Comparison of ENCODE assay signal across 21 mouse cellular contexts in genomic region chr17:86327958-86328357, GRCm38 (mm10).
DNase-seq lines count a peak whose midpoint lies in the region; ATAC-seq and TF ChIP-seq lines count a peak whose summit lies in the region.
"Had no signal": no experiment of that assay in that cellular context is flagged by ENCODE, and none has a peak within 500 bp of the region (broad histone marks: within the 10 kb centered on the region; RNA-seq: fewer than 3 reads in every experiment).

No protein-coding gene starts in this region.

- H3K36me3 ChIP-seq in heart, embryonic 10.5 days, result no peaks in the 10 kb centered on the region
- no peaks in the 10 kb centered on the region for H3K36me3 ChIP-seq in heart, embryonic 12.5 days
- H3K36me3 ChIP-seq in hindbrain, embryonic 10.5 days, result no peaks in the 10 kb centered on the region
- no peaks in the 10 kb centered on the region for H3K36me3 ChIP-seq in hindbrain, embryonic 12.5 days
- no peaks in the 10 kb centered on the region for H3K36me3 ChIP-seq in midbrain, embryonic 10.5 days
- no peaks in the 10 kb centered on the region for H3K36me3 ChIP-seq in midbrain, postnatal 0 days (ENCODE audit: insufficient read depth, low read length)
- H3K36me3 ChIP-seq: embryonic facial prominence, embryonic 10.5 days; embryonic facial prominence, embryonic 12.5 days; forebrain, embryonic 15.5 days; G1E had no signal

- no peak for DNase-seq in heart, embryonic 10.5 days (ENCODE audit: low spot score)
- no peak for DNase-seq in hindbrain, embryonic 10.5 days (ENCODE audit: low spot score)
- no peak for DNase-seq in midbrain, embryonic 10.5 days (ENCODE audit: low spot score)
- DNase-seq in midbrain, postnatal 0 days (ENCODE audit: low spot score), result no peak
- DNase-seq in kidney, postnatal 10 days, result no peak
- DNase-seq: adrenal gland, adult 8-10 months; adrenal gland, postnatal 14 days; adrenal gland, postnatal 36 days; cerebellum, adult 11-12 months; cerebellum, adult 2 months; cerebellum, adult 9-10 months; cerebellum, postnatal 25 days had no signal

- WGBS in heart, embryonic 10.5 days, result 55% methylated on average over 4 of the region's 4 CpGs
- 58% methylated on average over 4 of the region's 4 CpGs for WGBS in heart, embryonic 12.5 days
- 69% methylated on average over 4 of the region's 4 CpGs for WGBS in hindbrain, embryonic 10.5 days
- 66% methylated on average over 4 of the region's 4 CpGs for WGBS in hindbrain, embryonic 12.5 days
- WGBS in midbrain, embryonic 10.5 days, result 71% methylated on average over 4 of the region's 4 CpGs
- 85% methylated on average over 4 of the region's 4 CpGs for WGBS in midbrain, postnatal 0 days

- no peaks in the 10 kb centered on the region for H3K27me3 ChIP-seq in heart, embryonic 10.5 days (ENCODE audit: insufficient read depth, poor library complexity, severe bottlenecking)
- no peaks in the 10 kb centered on the region for H3K27me3 ChIP-seq in heart, embryonic 12.5 days (replicated peaks)
- H3K27me3 ChIP-seq in hindbrain, embryonic 10.5 days (ENCODE audit: insufficient read depth, poor library complexity, severe bottlenecking), result no peaks in the 10 kb centered on the region
- H3K27me3 ChIP-seq in hindbrain, embryonic 12.5 days, result no peaks in the 10 kb centered on the region
- 0 out of 2 replicates have a peak, but pooled peaks cover 9% of the 10 kb centered on the region for H3K27me3 ChIP-seq in midbrain, embryonic 10.5 days (ENCODE audit: low read depth, poor library complexity, severe bottlenecking)
- no peaks in the 10 kb centered on the region for H3K27me3 ChIP-seq in midbrain, postnatal 0 days (ENCODE audit: insufficient read depth, low read length)
- H3K27me3 ChIP-seq: embryonic facial prominence, embryonic 12.5 days; forebrain, embryonic 13.5 days; forebrain, embryonic 15.5 days; Patski had no signal

- H3K9me3 ChIP-seq in heart, embryonic 10.5 days, result no peaks in the 10 kb centered on the region
- H3K9me3 ChIP-seq in heart, embryonic 12.5 days (replicated peaks), result no peaks in the 10 kb centered on the region
- no peaks in the 10 kb centered on the region for H3K9me3 ChIP-seq in hindbrain, embryonic 10.5 days
- no peaks in the 10 kb centered on the region for H3K9me3 ChIP-seq in hindbrain, embryonic 12.5 days (replicated peaks)
- H3K9me3 ChIP-seq in midbrain, embryonic 10.5 days (replicated peaks), result no peaks in the 10 kb centered on the region
- H3K9me3 ChIP-seq in midbrain, postnatal 0 days (ENCODE audit: low read length), result no peaks in the 10 kb centered on the region
- H3K9me3 ChIP-seq: embryonic facial prominence, embryonic 10.5 days; embryonic facial prominence, embryonic 12.5 days; forebrain, embryonic 13.5 days; forebrain, embryonic 15.5 days; G1E had no signal

- no peak for TF ChIP-seq CTCF in midbrain, postnatal 0 days (IDR thresholded peaks at IDR 0.05)

- H3K9ac ChIP-seq in heart, embryonic 12.5 days, result no peak overlapping the region
- no peak overlapping the region for H3K9ac ChIP-seq in hindbrain, embryonic 12.5 days
- no peak overlapping the region for H3K9ac ChIP-seq in midbrain, postnatal 0 days (replicated peaks; ENCODE audit: low read length, poor library complexity, severe bottlenecking)
- H3K9ac ChIP-seq: embryonic facial prominence, embryonic 12.5 days; forebrain, embryonic 13.5 days; forebrain, embryonic 15.5 days had no signal

- H3K4me2 ChIP-seq in heart, embryonic 12.5 days, result no peak overlapping the region
- no peak overlapping the region for H3K4me2 ChIP-seq in hindbrain, embryonic 12.5 days (replicated peaks)
- H3K4me2 ChIP-seq in midbrain, postnatal 0 days (ENCODE audit: low read depth, low read length, poor library complexity, severe bottlenecking), result no peak overlapping the region
- H3K4me2 ChIP-seq: embryonic facial prominence, embryonic 12.5 days; forebrain, embryonic 13.5 days; forebrain, embryonic 15.5 days had no signal

- ATAC-seq in heart, embryonic 12.5 days (ENCODE audit: insufficient number of reproducible peaks, low FRiP score), result no peak
- ATAC-seq in hindbrain, embryonic 12.5 days (ENCODE audit: low FRiP score), result no peak
- ATAC-seq in midbrain, postnatal 0 days (ENCODE audit: low FRiP score), result no peak
- ATAC-seq: activated CD4-positive, CD25-positive, alpha-beta regulatory T cell, adult 4 months; forebrain, embryonic 13.5 days; forebrain, embryonic 15.5 days; Patski had no signal

- H3K27ac ChIP-seq in heart, embryonic 10.5 days, result peak overlapping the region; percentile 56; the same call in 1 of the 2 replicates
- no peak overlapping the region for H3K27ac ChIP-seq in heart, embryonic 12.5 days (ENCODE audit: poor library complexity, severe bottlenecking)
- H3K27ac ChIP-seq in hindbrain, embryonic 10.5 days, result peak overlapping the region; percentile 24; the same call in 1 of the 2 replicates
- no peak overlapping the region for H3K27ac ChIP-seq in hindbrain, embryonic 12.5 days
- 0 out of 2 replicates have a peak overlapping the region, but pooled peaks have one; percentile 28 for H3K27ac ChIP-seq in midbrain, embryonic 10.5 days (replicated peaks)
- H3K27ac ChIP-seq in midbrain, postnatal 0 days (ENCODE audit: low read depth, low read length), result no peak overlapping the region
- H3K27ac ChIP-seq: embryonic facial prominence, embryonic 12.5 days; forebrain, embryonic 13.5 days; forebrain, embryonic 15.5 days had no signal

- no peak overlapping the region for H3K4me3 ChIP-seq in heart, embryonic 10.5 days
- no peak overlapping the region for H3K4me3 ChIP-seq in heart, embryonic 12.5 days
- H3K4me3 ChIP-seq in hindbrain, embryonic 10.5 days, result no peak overlapping the region
- H3K4me3 ChIP-seq in hindbrain, embryonic 12.5 days, result no peak overlapping the region
- no peak overlapping the region for H3K4me3 ChIP-seq in midbrain, embryonic 10.5 days
- H3K4me3 ChIP-seq in midbrain, postnatal 0 days (ENCODE audit: low read depth, low read length), result no peak overlapping the region
- H3K4me3 ChIP-seq: embryonic facial prominence, embryonic 10.5 days; embryonic facial prominence, embryonic 12.5 days; forebrain, embryonic 13.5 days; forebrain, embryonic 15.5 days had no signal

- H3K4me1 ChIP-seq in heart, embryonic 10.5 days, result peaks cover 89% of the 10 kb centered on the region
- peaks cover 88% of the 10 kb centered on the region for H3K4me1 ChIP-seq in heart, embryonic 12.5 days (replicated peaks)
- peaks cover 74% of the 10 kb centered on the region for H3K4me1 ChIP-seq in hindbrain, embryonic 10.5 days (replicated peaks)
- peaks cover 48% of the 10 kb centered on the region for H3K4me1 ChIP-seq in hindbrain, embryonic 12.5 days
- peaks cover 49% of the 10 kb centered on the region for H3K4me1 ChIP-seq in midbrain, embryonic 10.5 days
- H3K4me1 ChIP-seq in midbrain, postnatal 0 days (ENCODE audit: insufficient read depth, low read length), result peaks cover 5% of the 10 kb centered on the region; the same call in 1 of the 2 replicates

Comparison
In these comparisons a context has a peak if more than half of its experiments do, and no peak if none do; other contexts are left out.
1. H3K27ac ChIP-seq: peak in heart, embryonic 10.5 days (single experiment), hindbrain, embryonic 10.5 days (single experiment) and midbrain, embryonic 10.5 days (single experiment); none in heart, embryonic 12.5 days (single experiment), hindbrain, embryonic 12.5 days (single experiment) and midbrain, postnatal 0 days (single experiment).